Mouse (Mus musculus) bone marrow macrophage, adult 2 months (primary cell): ENCODE measurements at regions not wholly inside any gene's neighbourhood (a gene's known extent, or its start where the extent isn't known, plus 50 kb on each side); places are given as distances from the start of the nearest gene placed in this dataset.

Source experiments
- H3K27ac ChIP-seq: 2 replicates; pipeline ENCODE4 v1.5.1; 2012; ENCODE audit warnings: low read depth, low read length; ENCODE audit not compliant: insufficient read depth
- H3K4me1 ChIP-seq: 2 replicates; pipeline ENCODE4 v1.6.1; 2012; ENCODE audit warnings: low read length; ENCODE audit not compliant: control insufficient read depth, insufficient read depth
- H3K4me3 ChIP-seq: 2 replicates; pipeline ENCODE4 v1.5.1; 2012; ENCODE audit warnings: mild to moderate bottlenecking, low read length, moderate library complexity; ENCODE audit not compliant: insufficient read depth
- CTCF ChIP-seq: IDR thresholded peaks from 2 replicates; pipeline ENCODE4 v1.5.1; 2012; ENCODE audit warnings: low read depth, mild to moderate bottlenecking, low read length, moderate library complexity
- POLR2A ChIP-seq: IDR thresholded peaks from 2 replicates; pipeline ENCODE4 v1.6.1; 2012; ENCODE audit warnings: mild to moderate bottlenecking, low read depth, low read length, borderline replicate concordance

DNA sequence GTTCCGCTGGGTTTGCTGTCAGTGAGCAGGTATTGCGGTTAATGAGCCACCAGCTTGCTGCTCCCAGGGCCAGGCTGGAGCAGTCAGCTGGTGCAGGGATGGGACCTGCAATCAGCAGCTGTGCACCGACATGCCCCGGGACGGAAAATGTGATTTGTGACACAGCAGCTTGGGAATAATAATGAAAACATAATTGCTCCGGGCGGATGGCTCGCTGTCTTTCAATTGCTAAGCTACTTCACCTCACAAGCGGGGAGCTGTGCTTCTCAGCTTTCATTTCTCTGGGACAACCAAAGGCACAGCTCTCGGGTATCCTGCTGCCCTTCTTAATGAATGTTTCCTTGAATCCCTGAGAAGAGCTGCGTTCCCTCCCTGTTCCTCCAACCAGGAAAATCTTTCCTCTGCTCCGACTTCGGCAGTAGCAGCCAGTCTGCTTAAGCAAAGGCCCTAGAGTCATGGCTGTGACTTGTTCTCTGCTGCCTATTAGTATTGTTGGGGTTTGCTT lies 235.3 kb upstream of the A1bg start:
- no peaks in the 10 kb centered on the region for H3K4me1 ChIP-seq
- H3K4me3 ChIP-seq, result no peak overlapping the region
- H3K27ac ChIP-seq, result no peak overlapping the region
- TF ChIP-seq CTCF (no peak), POLR2A (no peak)

DNA sequence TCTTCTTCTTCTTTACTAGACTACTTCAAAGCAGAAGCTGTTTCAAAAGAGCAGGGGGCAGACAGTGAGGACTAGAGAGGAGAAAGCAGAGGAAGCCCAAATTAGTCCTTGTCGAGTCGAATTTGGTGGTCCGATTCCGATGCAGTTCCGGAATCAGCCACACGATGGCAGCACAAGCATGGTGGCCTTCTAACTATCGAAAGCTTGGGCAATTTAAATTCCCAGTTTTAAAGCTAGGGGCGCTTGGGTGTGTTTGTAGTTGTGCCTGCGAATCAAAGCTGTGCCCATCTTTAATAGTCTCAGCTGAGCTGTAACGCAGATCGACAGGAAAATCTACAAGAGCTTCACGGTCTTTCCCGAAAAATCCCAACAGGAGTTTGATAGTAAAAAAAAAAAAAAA lies 234.7 kb upstream of the A1bg start:
- Histone ChIP-seq H3K4me3 (no peak overlapping the region), H3K4me1 (no peaks in the 10 kb centered on the region), H3K27ac (no peak overlapping the region)
- peak; percentile 96 for TF ChIP-seq CTCF
- no peak for TF ChIP-seq POLR2A

DNA sequence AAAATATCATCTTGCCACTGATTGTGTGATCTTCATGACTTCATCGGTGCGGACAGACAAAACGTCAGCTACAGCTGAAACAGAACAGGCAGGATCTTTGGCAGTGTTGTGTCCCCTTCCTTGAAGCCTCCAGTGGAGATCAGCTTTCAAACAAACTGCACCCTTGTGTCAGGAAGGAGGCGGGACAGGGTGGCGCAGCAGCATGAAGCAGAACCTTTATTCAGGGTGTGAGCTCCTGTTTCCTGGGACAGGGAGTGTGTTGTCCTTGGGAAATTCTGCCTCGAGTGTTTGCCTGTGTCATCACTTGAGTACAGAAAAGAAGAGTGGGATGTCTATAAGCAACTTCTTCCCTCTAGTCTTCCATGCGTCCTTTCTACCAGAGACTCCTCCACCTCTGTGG lies 232.7 kb upstream of the A1bg start:
- no peak overlapping the region for H3K4me3 ChIP-seq
- no peak for TF ChIP-seq CTCF
- TF ChIP-seq POLR2A, result no peak
- no peaks in the 10 kb centered on the region for H3K4me1 ChIP-seq
- no peak overlapping the region for H3K27ac ChIP-seq

DNA sequence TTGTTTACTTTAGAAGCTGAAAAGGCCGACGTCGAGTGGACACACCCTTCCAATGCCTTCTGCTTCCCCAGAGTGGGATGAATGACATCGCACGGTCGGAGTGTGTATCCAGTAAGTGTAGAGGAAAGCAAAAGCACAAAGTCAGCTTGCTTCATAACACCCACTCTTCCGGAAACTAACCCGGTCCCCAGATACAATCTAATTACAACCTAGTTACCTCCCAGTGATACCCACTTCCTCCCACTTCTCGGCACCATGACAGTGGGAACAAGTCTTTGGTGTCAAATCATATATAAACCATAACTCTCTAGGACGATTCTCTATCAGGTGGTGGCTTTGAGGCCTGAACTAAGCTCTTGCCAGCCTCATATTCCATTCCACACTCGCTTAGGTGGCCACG lies 231.4 kb upstream of the A1bg start:
- no peaks in the 10 kb centered on the region for H3K4me1 ChIP-seq
- H3K27ac ChIP-seq, result no peak overlapping the region
- TF ChIP-seq CTCF (no peak), POLR2A (no peak)
- no peak overlapping the region for H3K4me3 ChIP-seq

DNA sequence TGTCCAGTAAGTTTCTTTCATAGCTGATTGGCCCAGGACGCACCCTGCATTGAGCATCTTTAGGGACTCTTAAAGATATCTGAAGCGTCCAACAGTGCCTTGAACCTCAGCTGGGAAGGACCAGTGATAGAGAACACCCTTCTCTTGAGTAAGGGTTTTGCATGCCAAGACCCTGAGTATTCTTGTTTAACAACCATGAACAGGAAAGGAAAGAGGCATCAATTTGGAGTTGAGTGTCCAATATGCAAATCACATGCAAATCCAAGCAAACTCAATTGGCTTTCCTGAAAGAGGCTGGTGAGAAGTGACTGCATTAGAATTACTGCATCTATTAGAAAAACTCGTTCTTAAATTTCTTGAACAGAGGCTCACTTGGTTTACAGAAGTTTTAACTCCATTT lies 220.0 kb upstream of the A1bg start:
- H3K4me1 ChIP-seq, result no peaks in the 10 kb centered on the region
- H3K4me3 ChIP-seq, result no peak overlapping the region
- TF ChIP-seq POLR2A (no peak), CTCF (no peak)
- no peak overlapping the region for H3K27ac ChIP-seq

DNA sequence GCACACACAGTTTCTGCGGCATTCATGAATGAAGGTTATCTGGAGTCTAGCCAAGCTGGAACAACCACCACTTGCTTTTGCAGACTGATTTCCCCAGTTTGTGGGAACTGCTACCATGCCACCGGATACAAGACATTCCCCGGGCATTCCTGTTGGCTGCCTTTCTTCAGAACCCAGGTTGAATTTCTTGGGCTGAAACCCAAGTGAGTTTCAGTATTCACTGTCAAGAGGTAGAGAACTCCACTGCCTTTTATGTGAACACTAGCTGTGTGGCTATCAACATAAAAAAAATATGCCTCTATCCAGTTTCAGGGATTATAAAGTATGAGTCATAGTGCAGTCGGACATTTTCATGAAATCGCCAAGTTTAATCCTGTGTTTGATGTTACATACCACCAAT lies 216.3 kb upstream of the A1bg start:
- Histone ChIP-seq H3K27ac (no peak overlapping the region), H3K4me3 (no peak overlapping the region), H3K4me1 (no peaks in the 10 kb centered on the region)
- no peak for TF ChIP-seq CTCF
- TF ChIP-seq POLR2A, result no peak

DNA sequence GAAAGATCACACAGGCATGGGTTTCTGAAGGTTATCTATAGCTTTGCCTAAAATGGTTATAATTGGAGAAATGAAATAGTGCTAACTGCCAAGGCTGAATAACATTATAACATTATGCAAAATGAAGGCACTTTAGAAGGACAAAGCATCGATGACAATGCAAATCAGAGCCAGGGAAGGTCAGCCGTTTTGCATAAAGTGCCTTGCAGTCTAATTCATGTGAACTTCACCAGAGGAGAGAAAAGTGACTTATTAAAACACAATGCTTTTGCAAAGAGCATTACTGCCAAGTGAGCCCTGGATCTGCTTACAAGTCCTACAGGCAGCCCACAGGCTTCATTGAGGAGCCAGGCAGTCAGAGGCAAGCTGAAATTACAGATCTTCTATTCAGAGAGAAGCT lies 214.0 kb upstream of the A1bg start:
- H3K4me3 ChIP-seq, result no peak overlapping the region
- TF ChIP-seq CTCF (no peak), POLR2A (no peak)
- H3K27ac ChIP-seq, result no peak overlapping the region
- H3K4me1 ChIP-seq, result no peaks in the 10 kb centered on the region

DNA sequence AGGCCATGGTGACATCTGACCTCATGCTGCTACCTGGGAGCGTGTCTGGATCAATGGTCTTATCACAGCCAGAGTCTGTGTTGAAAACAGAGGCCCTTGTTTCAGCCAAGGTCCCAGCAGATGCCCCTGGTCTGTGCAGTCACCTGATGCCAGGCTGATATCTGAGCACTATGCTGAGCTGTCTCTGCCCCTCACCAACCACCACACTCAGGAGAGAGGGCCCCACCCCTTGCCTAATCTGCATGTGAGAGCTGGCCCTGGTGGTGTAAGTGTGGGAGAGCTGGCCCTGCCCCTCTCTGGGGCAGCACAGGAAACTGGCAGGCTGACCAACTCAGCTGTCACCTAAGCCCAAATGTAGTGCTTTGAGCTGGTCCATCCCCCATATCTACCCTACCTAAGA lies 210.5 kb upstream of the A1bg start:
- no peak overlapping the region for H3K27ac ChIP-seq
- no peak for TF ChIP-seq POLR2A
- no peak for TF ChIP-seq CTCF
- H3K4me3 ChIP-seq, result no peak overlapping the region
- no peaks in the 10 kb centered on the region for H3K4me1 ChIP-seq

DNA sequence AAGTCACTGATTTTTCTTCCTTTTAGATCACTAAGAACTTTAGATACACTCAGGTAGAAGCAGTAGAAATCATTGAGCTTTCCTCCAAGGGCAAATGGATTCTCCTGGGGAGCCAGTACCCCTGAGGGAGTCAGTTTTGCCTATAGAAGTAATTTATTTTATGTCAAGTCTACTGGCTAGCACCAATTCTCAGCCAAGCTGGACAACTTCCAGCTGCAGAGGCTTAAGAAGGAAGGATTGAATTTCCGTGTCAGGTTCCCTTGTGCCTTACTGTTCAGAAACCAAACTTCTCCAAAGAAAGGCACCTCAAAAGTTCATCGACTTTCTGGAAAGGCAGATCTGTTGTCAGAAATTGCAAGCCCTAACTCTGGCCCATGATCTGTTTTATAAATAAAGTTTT lies 205.2 kb upstream of the A1bg start:
- Histone ChIP-seq H3K4me3 (no peak overlapping the region), H3K4me1 (no peaks in the 10 kb centered on the region), H3K27ac (no peak overlapping the region)
- TF ChIP-seq POLR2A (no peak), CTCF (no peak)

DNA sequence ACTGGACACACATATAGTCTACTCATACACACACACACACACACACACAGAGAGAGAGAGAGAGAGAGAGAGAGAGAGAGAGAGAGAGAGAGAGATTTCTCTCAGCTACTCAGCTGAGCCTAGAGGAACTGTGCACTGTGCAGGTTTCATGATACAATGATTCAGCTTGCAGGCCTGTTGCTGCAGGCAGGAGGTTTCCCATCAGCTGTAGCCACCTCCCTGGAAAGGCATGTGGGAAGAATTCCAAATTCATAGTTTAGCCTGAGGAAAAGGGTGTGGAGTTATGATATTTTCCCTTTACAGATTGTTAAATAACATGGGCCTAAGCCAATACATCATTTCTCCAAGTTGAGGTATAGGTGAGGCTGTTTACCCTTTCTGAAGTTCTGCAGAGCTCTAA lies 204.3 kb upstream of the A1bg start:
- H3K4me3 ChIP-seq, result no peak overlapping the region
- no peaks in the 10 kb centered on the region for H3K4me1 ChIP-seq
- no peak overlapping the region for H3K27ac ChIP-seq
- TF ChIP-seq POLR2A, result no peak
- TF ChIP-seq CTCF, result no peak

DNA sequence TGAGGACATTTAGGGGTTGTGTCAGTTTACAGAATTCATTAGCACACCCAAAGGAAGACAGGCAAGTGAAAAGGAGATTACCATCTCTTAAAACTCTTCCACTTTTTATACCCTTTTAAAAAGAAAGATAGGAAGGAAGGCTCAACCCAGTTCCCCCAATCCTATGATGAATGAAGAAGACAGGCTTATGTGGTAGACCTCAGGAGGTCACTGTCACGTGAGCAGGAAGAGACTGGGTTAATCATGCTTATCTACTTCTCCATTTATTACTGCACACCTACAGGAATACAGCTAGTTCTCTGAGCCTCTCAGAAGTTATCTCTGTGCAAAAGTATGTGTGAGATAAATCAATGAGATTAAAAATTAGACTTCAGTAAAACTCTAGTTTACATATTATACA lies 194.1 kb upstream of the A1bg start:
- Histone ChIP-seq H3K4me3 (no peak overlapping the region), H3K4me1 (no peaks in the 10 kb centered on the region), H3K27ac (no peak overlapping the region)
- TF ChIP-seq CTCF (no peak), POLR2A (no peak)
